Mouse (Mus musculus): ENCODE measurements around the gene Upk1a.

DNA sequence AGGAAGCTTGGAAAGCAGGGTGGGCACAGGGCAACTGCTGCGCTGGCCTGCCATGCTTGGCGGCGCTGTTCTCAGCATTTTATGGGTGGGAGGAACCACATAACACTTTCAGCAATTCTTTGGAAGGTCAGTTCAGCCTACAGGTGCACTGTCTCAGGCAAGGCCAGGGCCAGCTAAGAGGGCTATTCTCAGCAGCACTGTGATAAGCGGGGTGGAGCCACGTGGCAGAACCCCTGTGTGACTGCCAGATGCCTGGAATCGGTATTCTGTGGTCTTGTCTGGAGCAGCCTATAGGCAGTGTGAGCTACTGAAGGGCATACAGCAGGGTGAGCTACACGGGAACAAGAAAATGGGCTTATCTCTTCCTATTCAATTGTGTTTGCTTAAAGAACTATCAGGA is 2.6 kb downstream of the Upk1a start:
- TF ChIP-seq MAX (IDR thresholded peaks at IDR 0.05; ENCODE audit: low read depth) (no peak), REST (IDR thresholded peaks at IDR 0.05; ENCODE audit: insufficient read depth, insufficient read length) (no peak), USF1 (IDR thresholded peaks at IDR 0.05; ENCODE audit: low read depth) (no peak), POLR2A (IDR thresholded peaks at IDR 0.05; ENCODE audit: insufficient read length, low read depth) (no peak)

Data from myocyte (in vitro differentiated cells).